Mouse (Mus musculus) liver, embryonic 14.5 days (tissue): ENCODE measurements around the gene Slc4a8.

Source experiments
- CTCF ChIP-seq: IDR thresholded peaks from 2 replicates; pipeline ENCODE4 v1.5.1; 2016; ENCODE audit warnings: antibody characterized with exemption, low read depth, control low read depth
- EP300 ChIP-seq: IDR thresholded peaks from 2 replicates; pipeline ENCODE4 v1.6.1; 2016; ENCODE audit warnings: antibody characterized with exemption, low read depth

DNA sequence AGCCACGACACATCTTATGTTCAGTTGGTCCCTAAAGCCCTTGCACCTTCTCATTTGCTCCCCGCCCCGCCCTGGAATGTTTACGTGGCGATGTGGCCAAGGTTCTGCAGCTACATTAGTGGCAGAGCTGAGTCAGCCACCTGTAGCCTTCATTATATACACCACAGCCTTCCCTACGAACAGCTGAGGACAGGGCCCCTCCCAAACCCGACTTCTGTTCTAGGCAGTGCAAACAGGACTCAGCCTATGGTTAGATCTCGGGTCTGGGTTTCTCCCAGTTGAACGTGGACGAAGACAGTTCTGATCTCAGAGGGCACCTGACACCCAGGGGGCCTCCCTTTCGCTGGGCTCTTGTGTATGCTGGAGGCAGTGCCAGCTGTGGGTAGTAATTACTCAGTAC is 33.7 kb upstream of the Slc4a8 start:
- TF ChIP-seq EP300 = no peak
- no peak for TF ChIP-seq CTCF
